Mouse (Mus musculus) bone marrow macrophage, adult 2 months (primary cell): ENCODE results near the gene Osbp2. TPM values are rescaled to one million over a fixed set of nuclear protein-coding genes. Genes with fewer than 3 reads are reported as not detected.

Source experiments
- H3K27ac ChIP-seq: 2 replicates; pipeline ENCODE4 v1.5.1; 2012; ENCODE audit warnings: low read depth, low read length; ENCODE audit not compliant: insufficient read depth
- H3K4me1 ChIP-seq: 2 replicates; pipeline ENCODE4 v1.6.1; 2012; ENCODE audit warnings: low read length; ENCODE audit not compliant: control insufficient read depth, insufficient read depth
- H3K4me3 ChIP-seq: 2 replicates; pipeline ENCODE4 v1.5.1; 2012; ENCODE audit warnings: mild to moderate bottlenecking, low read length, moderate library complexity; ENCODE audit not compliant: insufficient read depth
- CTCF ChIP-seq: IDR thresholded peaks from 2 replicates; pipeline ENCODE4 v1.5.1; 2012; ENCODE audit warnings: low read depth, mild to moderate bottlenecking, low read length, moderate library complexity
- POLR2A ChIP-seq: IDR thresholded peaks from 2 replicates; pipeline ENCODE4 v1.6.1; 2012; ENCODE audit warnings: mild to moderate bottlenecking, low read depth, low read length, borderline replicate concordance
- polyA plus RNA-seq: library from polyadenylated mRNA; stranded (reverse); fragments of >200 nt; gene quantifications from 2 replicates; pipeline ENCODE4 v1.2.4, GENCODE M21; 2012; ENCODE audit not compliant: missing spikeins, insufficient read depth, insufficient read length

Osbp2 gene
- polyA plus RNA-seq, 1 experiment: 0.87 TPM

DNA sequence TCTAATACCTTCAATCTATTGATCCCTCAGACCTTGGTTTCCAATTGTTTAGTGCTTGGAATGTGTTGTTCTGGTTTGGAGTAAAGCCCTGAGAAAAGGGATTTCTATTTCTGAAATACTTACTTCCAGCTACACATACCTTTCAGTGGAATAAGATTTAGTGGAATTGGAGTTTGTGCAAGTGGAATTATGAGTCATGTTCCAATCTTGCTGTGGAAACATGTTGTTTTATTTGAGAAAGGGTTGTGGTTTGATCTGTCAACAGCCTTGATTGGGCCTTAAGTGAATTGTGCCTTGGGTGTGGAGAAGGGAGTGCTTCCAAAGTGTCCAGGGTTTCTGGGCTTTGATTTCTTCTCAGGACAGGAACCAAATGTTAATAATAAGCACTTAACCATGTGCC, 193.9 kb downstream of the Osbp2 start:
- TF ChIP-seq CTCF (no peak), POLR2A (no peak)
- Histone ChIP-seq H3K27ac (no peak overlapping the region), H3K4me1 (peaks cover 14% of the 10 kb centered on the region), H3K4me3 (no peak overlapping the region)

GRCm38 (mm10) chr11:3668768-3669167, 194.9 kb downstream of the Osbp2 start:
- Histone ChIP-seq H3K4me1 (peaks cover 14% of the 10 kb centered on the region), H3K4me3 (no peak overlapping the region), H3K27ac (no peak overlapping the region)
- TF ChIP-seq POLR2A (no peak), CTCF (no peak)

- peaks cover 21% of the 10 kb centered on the region for H3K4me1 ChIP-seq
- 0 out of 2 replicates have a peak overlapping the region, but pooled peaks have one; percentile 22 for H3K27ac ChIP-seq
- TF ChIP-seq POLR2A (no peak), CTCF (no peak)
- no peak overlapping the region for H3K4me3 ChIP-seq
Measured at GRCm38 (mm10) chr11:3667506-3667905, 196.2 kb downstream of the Osbp2 start.

DNA sequence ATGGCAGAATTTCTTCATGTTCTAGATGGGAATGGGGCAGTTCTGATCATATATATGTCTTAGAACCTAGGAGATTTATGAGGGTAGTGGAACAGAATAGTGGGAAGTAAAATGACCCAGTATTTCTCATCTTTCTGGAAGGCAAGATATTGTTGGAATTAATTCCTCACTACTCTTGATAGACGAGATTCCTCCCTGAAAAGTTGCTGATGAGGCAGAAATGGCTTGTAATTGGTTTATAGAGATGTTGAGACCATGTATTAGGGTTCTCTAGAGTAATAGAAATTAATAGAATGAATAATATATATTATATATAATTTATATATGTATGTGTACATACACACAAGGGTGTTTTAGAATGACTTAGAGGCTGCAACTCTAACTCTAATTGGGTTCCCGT, 201.7 kb downstream of the Osbp2 start:
- Histone ChIP-seq H3K4me1 (peaks cover 9% of the 10 kb centered on the region), H3K4me3 (no peak overlapping the region), H3K27ac (no peak overlapping the region)
- TF ChIP-seq POLR2A (no peak), CTCF (no peak)

Other genes with a start within 250 kb of the Osbp2 start
- 17.5 and 18.1 TPM in 2 replicates for gene Morc2a, start 214.7 kb downstream of the Osbp2 start, polyA plus RNA-seq
- gene 4921536K21Rik, start 31.2 kb upstream of the Osbp2 start, polyA plus RNA-seq: 0.21 and 0.31 TPM in 2 replicates
- 1.9 and 2.2 TPM in 2 replicates for gene Dusp18, start 31.3 kb upstream of the Osbp2 start, polyA plus RNA-seq
- gene Slc35e4, start 50.8 kb upstream of the Osbp2 start, polyA plus RNA-seq: 9.6 and 9.7 TPM in 2 replicates
- 107 and 117 TPM in 2 replicates for gene Tcn2, start 68.3 kb upstream of the Osbp2 start, polyA plus RNA-seq
- gene Pes1, start 100.1 kb upstream of the Osbp2 start, polyA plus RNA-seq: 58.8 and 73.7 TPM in 2 replicates
- gene 4930556J24Rik, start 112.9 kb upstream of the Osbp2 start, polyA plus RNA-seq: not detected in 2 replicates
- not detected in 2 replicates for gene Gal3st1, start 119.7 kb upstream of the Osbp2 start, polyA plus RNA-seq
- gene Sec14l4, start 167.6 kb upstream of the Osbp2 start, polyA plus RNA-seq: not detected in 2 replicates
- not detected in 2 replicates for gene Sec14l3, start 200.9 kb upstream of the Osbp2 start, polyA plus RNA-seq
- 0.76 and 0.78 TPM in 2 replicates for gene Mtfp1, start 231.5 kb upstream of the Osbp2 start, polyA plus RNA-seq